Comparison of ENCODE assay signal across 30 mouse cellular contexts in the genomic region with DNA sequence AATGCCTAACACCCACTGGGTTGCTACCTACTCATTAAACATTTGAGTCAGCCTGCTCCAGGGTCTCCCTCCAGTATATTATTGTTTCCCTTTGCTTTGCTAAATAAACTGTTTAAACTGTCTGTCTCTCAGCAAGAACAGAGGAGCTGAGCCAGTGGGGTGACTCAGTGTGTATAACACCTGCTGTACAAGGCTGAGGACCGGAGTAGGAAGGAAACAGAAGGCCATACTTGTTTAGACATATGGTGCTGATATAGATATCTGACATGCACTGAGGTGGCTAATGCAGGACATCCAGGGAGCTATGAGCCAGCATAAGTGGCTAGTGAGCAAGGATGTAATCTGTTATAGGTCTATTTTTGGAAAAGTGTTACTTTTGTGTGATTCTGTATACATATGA.
A peak's percentile ranks its signal among the peaks of the same experiment; 100 is the strongest.
DNase-seq lines count a peak whose midpoint lies in the region; ATAC-seq lines count a peak whose summit lies in the region.
"Had no signal": no experiment of that assay in that cellular context is flagged by ENCODE, and none has a peak within 500 bp of the region (broad histone marks: within the 10 kb centered on the region; RNA-seq: fewer than 3 reads in every experiment).

No protein-coding gene starts in this region.

- H3K4me1 ChIP-seq in heart, embryonic 12.5 days (replicated peaks): no peaks in the 10 kb centered on the region
- H3K4me1 ChIP-seq in midbrain, embryonic 14.5 days (ENCODE audit: control insufficient read depth, insufficient read depth, low read length): no peaks in the 10 kb centered on the region
- H3K4me1 ChIP-seq in midbrain, embryonic 15.5 days: no peaks in the 10 kb centered on the region
- H3K4me1 ChIP-seq: forebrain, embryonic 13.5 days; heart, embryonic 13.5 days; hindbrain, embryonic 12.5 days; limb, embryonic 15.5 days; neural tube, embryonic 13.5 days had no signal

- WGBS in heart, embryonic 12.5 days: 34% methylated on average over 1 of the region's 1 CpGs
- 58% methylated on average over 1 of the region's 1 CpGs for WGBS in midbrain, embryonic 14.5 days
- 51% methylated on average over 1 of the region's 1 CpGs for WGBS in midbrain, embryonic 15.5 days

- no peak overlapping the region for H3K4me3 ChIP-seq in heart, embryonic 12.5 days
- no peak overlapping the region for H3K4me3 ChIP-seq in midbrain, embryonic 14.5 days (replicated peaks; ENCODE audit: low read depth, low read length)
- no peak overlapping the region for H3K4me3 ChIP-seq in midbrain, embryonic 15.5 days
- H3K4me3 ChIP-seq: forebrain, embryonic 13.5 days; heart, embryonic 13.5 days; hindbrain, embryonic 12.5 days; left cerebral cortex, adult 2 months; limb, embryonic 15.5 days; midbrain, embryonic 12.5 days; myocyte; neural tube, embryonic 13.5 days had no signal

- H3K36me3 ChIP-seq in heart, embryonic 12.5 days: no peaks in the 10 kb centered on the region
- no peaks in the 10 kb centered on the region for H3K36me3 ChIP-seq in midbrain, embryonic 14.5 days (ENCODE audit: control insufficient read depth, insufficient read depth, low read length)
- H3K36me3 ChIP-seq in midbrain, embryonic 15.5 days (replicated peaks): no peaks in the 10 kb centered on the region
- H3K36me3 ChIP-seq: G1E; heart, embryonic 13.5 days; hindbrain, embryonic 12.5 days; limb, embryonic 15.5 days; midbrain, embryonic 12.5 days; neural tube, embryonic 13.5 days had no signal

- H3K9me3 ChIP-seq in heart, embryonic 12.5 days (replicated peaks): no peaks in the 10 kb centered on the region
- H3K9me3 ChIP-seq in midbrain, embryonic 14.5 days (ENCODE audit: control insufficient read depth, low read length): no peaks in the 10 kb centered on the region
- H3K9me3 ChIP-seq in midbrain, embryonic 15.5 days: no peaks in the 10 kb centered on the region
- H3K9me3 ChIP-seq: forebrain, embryonic 13.5 days; heart, embryonic 13.5 days; hindbrain, embryonic 12.5 days; limb, embryonic 15.5 days; midbrain, embryonic 12.5 days; neural tube, embryonic 13.5 days had no signal

- H3K4me2 ChIP-seq in heart, embryonic 12.5 days: no peak overlapping the region
- H3K4me2 ChIP-seq in midbrain, embryonic 14.5 days (ENCODE audit: low read length): no peak overlapping the region
- no peak overlapping the region for H3K4me2 ChIP-seq in midbrain, embryonic 15.5 days
- H3K4me2 ChIP-seq: forebrain, embryonic 13.5 days; heart, embryonic 13.5 days; hindbrain, embryonic 12.5 days; limb, embryonic 15.5 days; lung, embryonic 14.5 days; midbrain, embryonic 12.5 days; neural tube, embryonic 13.5 days had no signal

- no peak overlapping the region for H3K9ac ChIP-seq in heart, embryonic 12.5 days
- H3K9ac ChIP-seq in midbrain, embryonic 14.5 days (replicated peaks; ENCODE audit: low read length): no peak overlapping the region
- no peak overlapping the region for H3K9ac ChIP-seq in midbrain, embryonic 15.5 days
- H3K9ac ChIP-seq: forebrain, embryonic 13.5 days; heart, embryonic 13.5 days; hindbrain, embryonic 12.5 days; limb, embryonic 15.5 days; liver, embryonic 14.5 days; lung, embryonic 14.5 days; midbrain, embryonic 12.5 days; neural tube, embryonic 13.5 days had no signal

- H3K27me3 ChIP-seq in heart, embryonic 12.5 days (replicated peaks): no peaks in the 10 kb centered on the region
- no peaks in the 10 kb centered on the region for H3K27me3 ChIP-seq in midbrain, embryonic 14.5 days (ENCODE audit: control insufficient read depth, insufficient read depth, low read length)
- no peaks in the 10 kb centered on the region for H3K27me3 ChIP-seq in midbrain, embryonic 15.5 days (replicated peaks)
- H3K27me3 ChIP-seq: CH12.LX; forebrain, embryonic 13.5 days; heart, embryonic 13.5 days; hindbrain, embryonic 12.5 days; limb, embryonic 15.5 days; midbrain, embryonic 12.5 days; neural tube, embryonic 13.5 days had no signal

- H3K27ac ChIP-seq in heart, embryonic 12.5 days (ENCODE audit: poor library complexity, severe bottlenecking): no peak overlapping the region
- no peak overlapping the region for H3K27ac ChIP-seq in midbrain, embryonic 14.5 days (replicated peaks; ENCODE audit: low read depth, low read length)
- no peak overlapping the region for H3K27ac ChIP-seq in midbrain, embryonic 15.5 days
- H3K27ac ChIP-seq: forebrain, embryonic 13.5 days; heart, embryonic 13.5 days; hindbrain, embryonic 12.5 days; left cerebral cortex, adult 2 months; limb, embryonic 15.5 days; liver, embryonic 14.5 days; midbrain, embryonic 12.5 days; neural tube, embryonic 13.5 days had no signal

- ATAC-seq in heart, embryonic 12.5 days (ENCODE audit: insufficient number of reproducible peaks, low FRiP score): no peak
- no peak for ATAC-seq in midbrain, embryonic 14.5 days (ENCODE audit: low FRiP score, low TSS enrichment)
- no peak for ATAC-seq in midbrain, embryonic 15.5 days (replicated peaks)
- ATAC-seq: forebrain, embryonic 13.5 days had no signal

- peak; percentile 45 for DNase-seq in heart, adult 11 months
- DNase-seq in midbrain, embryonic 14.5 days: peak; percentile 21
- DNase-seq in cerebellum, adult 8-10 months: peak; percentile 44
- DNase-seq in MN1 (ENCODE audit: low spot score): no peak
- DNase-seq in adrenal gland, adult (ENCODE audit: inconsistent age in 2 of 2, low spot score in 1 of 2): no peak
- DNase-seq: adrenal gland, adult 8-10 months; B cell, adult 2 months; gastrocnemius, postnatal 10 days; heart, adult 18-20 months; heart, postnatal 14 days; kidney, adult 8-10 months; kidney, postnatal 10 days; left cerebral cortex, postnatal 4 days; lung, embryonic 14.5 days; right cerebral cortex, adult 18-20 months; thymus, adult 18-20 months; thymus, postnatal 36 days had no signal

Comparison
In these comparisons a context has a peak if more than half of its experiments do, and no peak if none do; other contexts are left out.
1. DNase-seq: peak in heart, adult 11 months (single experiment), midbrain, embryonic 14.5 days (single experiment) and cerebellum, adult 8-10 months (single experiment); none in MN1 (single experiment) and adrenal gland, adult (0 of 2).